Mouse (Mus musculus) Patski (cell line): ENCODE data around the gene Ptges3. TPM values are rescaled to one million over a fixed set of nuclear protein-coding genes. Genes with fewer than 3 reads are reported as not detected.
"Not testable (repeated sequence)": the region's sequence is repeated elsewhere in the genome, so short reads cannot be mapped to it uniquely, and the experiment has no call there.

ENCODE experiments used
- ATAC-seq: fragments of 100-300 bp; one replicate; pipeline ENCODE4 v1.8.0; 2021
- CTCF ChIA-PET: fragments of 350-600 bp; sonication (Branson Sonifier 250); formaldehyde crosslinking; loops from one replicate; lab custom pipeline; 2022; ENCODE audit warnings: inconsistent platforms; lab: Charles Lee
- POLR2A ChIA-PET: fragments of 350-600 bp; sonication (Branson Sonifier 250); formaldehyde crosslinking; loops from one replicate; lab custom pipeline; 2022; ENCODE audit warnings: antibody characterized with exemption, inconsistent platforms; lab: Charles Lee
- DNase-seq: peaks from one replicate; pipeline ENCODE4 v3.0.0-alpha.2; 2011; ENCODE audit warnings: low read depth, low spot score
- H3K27me3 ChIP-seq: fragments of 371-371 bp; one replicate; pipeline ENCODE4 v1.5.1; 2021
- CTCF ChIP-seq: fragments of 100-300 bp; IDR thresholded peaks from one replicate; pipeline ENCODE4 v1.5.1; 2021
- in situ Hi-C: fragments of 300-500 bp; cut with MboI; formaldehyde crosslinking; loops from 3 replicates; pipeline ENCODE4 v1.11.1; 2018; ENCODE audit warnings: low pct_unique_long_range_greater_than_20kb, mixed read lengths
- polyA plus RNA-seq: library from polyadenylated mRNA; unstranded; gene quantifications from one replicate; pipeline ENCODE4 v1.2.3, GENCODE M21; 2021

The Ptges3 gene
- polyA plus RNA-seq, 1 experiment from 2014 or later, result 141 TPM

DNA sequence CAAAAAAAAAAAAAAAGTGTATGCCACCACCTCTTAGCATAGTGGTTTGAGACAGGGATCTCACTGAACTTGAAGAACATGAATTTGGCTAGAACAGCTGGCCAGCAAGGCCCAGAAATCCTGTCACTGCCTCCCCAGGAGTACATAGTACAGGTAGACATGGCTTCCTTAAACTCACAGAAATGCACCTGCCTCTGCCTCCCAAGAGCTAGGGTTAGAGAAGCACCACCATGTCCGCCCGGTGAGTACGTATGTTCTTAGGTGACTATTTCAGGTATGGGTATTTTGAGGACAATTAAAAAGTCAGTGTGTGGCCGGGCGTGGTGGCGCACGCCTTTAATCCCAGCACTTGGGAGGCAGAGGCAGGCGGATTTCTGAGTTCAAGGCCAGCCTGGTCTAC lies 5.8 kb upstream of the Ptges3 start:
- ChIA-PET CTCF (interaction anchor here (1.9 to 3.5 kb wide), 2 partner anchors 9 to 14 kb away, joined by 7 to 16 read pairs; no protein-coding TSS in a partner anchor), POLR2A (interaction anchor here (0.6 to 2.1 kb wide), 3 partner anchors 10 to 27 kb away, joined by 4 to 10 read pairs (median 6); partner anchors contain the start of gene Naca)
- DNase-seq (no peak), ATAC-seq (no peak)
- TF ChIP-seq CTCF, result no peak
- H3K27me3 ChIP-seq, result no peaks in the 10 kb centered on the region
- in situ Hi-C loops, result no loop called here

DNA sequence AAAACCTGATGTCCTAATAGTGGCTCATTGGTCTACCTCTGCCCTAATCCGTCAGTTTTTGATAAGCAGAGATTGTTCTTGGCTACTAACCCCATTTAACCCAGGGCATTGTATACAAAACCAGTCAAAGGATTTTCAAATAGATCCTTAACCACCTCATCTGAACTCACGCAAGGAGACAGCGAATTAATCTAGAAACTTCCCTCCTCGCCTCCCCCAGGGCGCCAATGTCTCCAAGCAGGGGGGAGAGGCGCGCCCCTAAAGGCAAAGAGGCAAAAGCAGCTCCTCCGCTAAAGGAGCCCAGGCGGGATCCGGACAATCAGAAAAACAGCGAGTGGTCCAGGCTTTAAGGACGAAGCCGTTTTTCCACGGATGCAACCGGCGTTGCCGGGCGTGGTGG lies 570 bp upstream of the Ptges3 start:
- no peak for DNase-seq
- ChIA-PET CTCF (interaction anchor here (1.2 to 1.7 kb wide), 2 partner anchors 12 to 27 kb away, joined by 5 to 6 read pairs; no protein-coding TSS in a partner anchor), POLR2A (interaction anchor here (1.0 kb wide), 2 partner anchors 13 to 136 kb away, joined by 3 to 4 read pairs; partner anchors contain the start of gene Gls2)
- in situ Hi-C loops, result no loop called here
- ATAC-seq, result no peak
- TF ChIP-seq CTCF, result no peak
- no peaks in the 10 kb centered on the region for H3K27me3 ChIP-seq

DNA sequence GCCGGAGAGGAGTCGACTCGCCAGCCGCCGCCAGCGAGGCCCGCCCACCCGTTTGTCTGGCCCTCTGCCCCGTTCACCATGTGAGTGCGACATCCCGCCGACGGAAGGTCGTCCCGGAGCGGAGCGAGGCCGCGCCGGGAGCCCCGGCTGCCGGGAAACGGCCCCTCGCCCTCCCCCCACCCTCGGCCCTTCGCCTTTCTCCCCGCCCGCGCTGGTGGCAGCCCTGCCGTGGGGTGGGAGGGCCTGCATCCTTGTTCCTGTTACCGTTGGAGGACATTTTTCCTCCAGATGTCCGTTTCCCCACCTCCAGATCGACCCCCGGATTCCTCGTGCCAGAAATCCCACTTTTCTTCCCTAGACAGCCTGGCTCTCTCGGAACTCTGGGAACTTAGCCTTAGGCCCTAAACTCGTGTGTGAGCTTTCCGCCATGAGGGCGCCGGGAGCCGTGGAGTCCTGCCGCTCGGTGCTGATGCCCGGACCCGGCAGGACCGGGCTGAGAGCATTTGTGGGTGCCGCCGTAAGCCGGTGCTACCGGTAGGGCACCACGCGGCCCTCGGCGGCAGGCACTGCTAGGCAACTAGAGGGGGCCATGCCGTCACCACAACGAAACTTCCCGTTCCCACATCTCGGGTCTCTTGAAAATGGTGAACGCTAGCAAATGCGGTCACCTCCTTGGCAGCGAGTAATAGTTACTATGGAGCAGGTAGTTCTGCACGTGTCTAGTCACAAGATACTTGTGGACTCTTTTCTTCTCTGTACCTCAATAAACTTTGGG lies 640 bp downstream of the Ptges3 start:
- in situ Hi-C loops, result no loop called here
- DNase-seq (no peak), ATAC-seq (peak; percentile 50)
- TF ChIP-seq CTCF, result no peak
- CTCF ChIA-PET, result no interaction called here
- POLR2A ChIA-PET, result no interaction called here
- H3K27me3 ChIP-seq, result no peaks in the 10 kb centered on the region

DNA sequence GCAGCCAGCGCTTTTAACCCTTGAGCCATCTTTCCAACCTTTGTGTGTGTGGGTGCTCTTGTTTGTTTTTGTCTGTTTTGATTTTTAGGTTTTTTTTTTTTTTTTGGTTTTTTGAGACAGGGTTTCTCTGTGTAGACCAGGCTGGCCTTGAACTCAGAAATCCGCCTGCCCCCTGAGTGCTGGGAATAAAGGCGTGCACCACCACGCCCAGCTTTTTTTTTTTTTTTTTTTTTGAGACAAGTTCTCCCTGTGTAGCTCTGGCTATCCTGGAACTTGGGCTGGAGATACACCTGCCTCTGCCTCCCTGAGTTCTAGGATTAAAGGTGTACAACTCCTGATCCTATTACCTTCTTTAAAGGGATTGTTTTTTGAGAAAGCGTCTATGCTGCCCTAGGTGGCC lies 2.4 kb downstream of the Ptges3 start:
- no peaks in the 10 kb centered on the region for H3K27me3 ChIP-seq
- DNase-seq, result no peak
- no peak for TF ChIP-seq CTCF
- in situ Hi-C loops, result no loop called here
- CTCF ChIA-PET, result no interaction called here
- POLR2A ChIA-PET, result interaction anchor here (0.6 kb wide), 1 partner anchor 22 kb away, joined by 3 read pairs; the partner anchor contains the start of gene Atp5b
- ATAC-seq, result no peak

DNA sequence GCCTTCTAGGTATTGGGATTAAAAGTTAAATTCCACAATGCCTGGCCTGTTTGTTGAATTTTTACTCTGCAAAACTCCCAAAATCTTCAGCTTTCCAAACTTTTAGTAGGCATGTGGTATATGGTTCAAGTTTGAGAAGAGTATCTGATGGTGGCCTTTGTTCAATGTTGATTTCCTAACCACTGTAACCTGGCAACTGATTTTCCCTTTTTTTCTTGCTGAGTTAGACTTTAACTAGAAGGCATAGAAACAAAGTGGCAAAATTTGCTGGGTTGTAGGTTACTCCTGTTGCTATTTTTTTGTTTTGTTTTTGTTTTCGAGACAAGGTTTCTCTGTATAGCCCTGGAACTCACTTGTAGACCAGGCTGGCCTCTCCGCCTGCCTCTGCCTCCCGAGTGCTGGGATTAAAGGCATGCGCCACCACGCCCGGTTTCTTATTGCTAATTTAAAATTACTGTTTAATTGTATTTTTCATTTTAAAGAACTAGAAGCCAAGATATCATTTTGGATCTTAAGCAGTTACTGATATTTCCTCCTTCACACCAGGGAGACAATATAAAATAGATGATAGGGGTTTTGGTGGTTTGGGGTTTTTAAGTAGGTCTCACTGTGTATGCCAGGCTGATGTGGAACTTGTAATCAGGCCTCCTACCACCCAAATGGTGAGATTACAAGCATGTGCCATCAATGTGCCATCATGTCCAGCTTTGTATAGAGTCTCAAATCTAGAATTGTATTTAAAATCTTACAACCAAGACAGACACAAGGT lies 3.7 kb downstream of the Ptges3 start:
- in situ Hi-C loops, result no loop called here
- DNase-seq, result no peak
- no peaks in the 10 kb centered on the region for H3K27me3 ChIP-seq
- no peak for TF ChIP-seq CTCF
- ATAC-seq, result no peak
- ChIA-PET CTCF (no interaction called here), POLR2A (no interaction called here)

DNA sequence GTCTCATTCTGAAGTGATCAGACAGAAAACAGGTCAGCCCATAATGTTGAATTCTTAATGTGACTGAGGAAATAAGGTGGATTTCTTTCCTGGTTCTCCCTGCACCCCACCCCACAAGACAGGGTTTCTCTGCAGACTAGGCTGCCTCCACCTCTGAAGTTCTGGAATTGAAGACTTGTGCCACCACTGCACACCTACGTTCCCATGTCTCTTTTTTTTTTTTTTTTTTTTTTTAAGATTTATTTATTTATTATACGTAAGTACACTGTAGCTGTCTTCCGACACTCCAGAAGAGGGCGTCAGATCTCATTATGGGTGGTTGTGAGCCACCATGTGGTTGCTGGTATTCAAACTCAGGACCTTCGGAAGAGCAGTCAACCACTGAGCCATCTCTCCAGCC lies 7.3 kb downstream of the Ptges3 start:
- TF ChIP-seq CTCF, result no peak
- ATAC-seq (no peak), DNase-seq (no peak)
- POLR2A ChIA-PET, result no interaction called here
- CTCF ChIA-PET, result no interaction called here
- H3K27me3 ChIP-seq, result no peaks in the 10 kb centered on the region
- in situ Hi-C loops, result no loop called here

DNA sequence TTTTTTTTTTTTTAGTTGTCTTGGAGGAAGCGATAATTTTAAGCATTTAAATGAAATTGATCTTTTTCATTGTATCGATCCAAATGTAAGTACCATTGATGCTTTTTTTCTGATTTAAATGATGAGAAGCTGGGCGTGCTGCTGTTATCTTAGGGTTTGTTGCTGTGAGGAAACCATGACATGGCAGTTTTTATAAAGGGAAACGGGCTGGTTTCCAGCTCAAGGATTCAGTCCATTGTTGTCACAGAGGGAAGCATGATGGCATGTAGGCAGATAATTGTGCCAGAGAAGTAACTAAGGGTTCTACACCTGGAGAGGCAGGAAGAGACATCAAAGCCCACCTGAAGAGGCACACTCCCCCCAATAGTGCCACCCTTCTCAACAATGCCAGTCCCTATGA lies 10.4 kb downstream of the Ptges3 start:
- ChIA-PET CTCF (interaction anchor here (0.8 to 1.1 kb wide), 2 partner anchors 10 to 27 kb away, joined by 3 read pairs; no protein-coding TSS in a partner anchor), POLR2A (interaction anchor here (0.7 kb wide), 1 partner anchor 14 kb away, joined by 3 read pairs; no protein-coding TSS in a partner anchor)
- TF ChIP-seq CTCF, result no peak
- in situ Hi-C loops, result no loop called here
- ATAC-seq (no peak), DNase-seq (no peak)
- no peaks in the 10 kb centered on the region for H3K27me3 ChIP-seq

DNA sequence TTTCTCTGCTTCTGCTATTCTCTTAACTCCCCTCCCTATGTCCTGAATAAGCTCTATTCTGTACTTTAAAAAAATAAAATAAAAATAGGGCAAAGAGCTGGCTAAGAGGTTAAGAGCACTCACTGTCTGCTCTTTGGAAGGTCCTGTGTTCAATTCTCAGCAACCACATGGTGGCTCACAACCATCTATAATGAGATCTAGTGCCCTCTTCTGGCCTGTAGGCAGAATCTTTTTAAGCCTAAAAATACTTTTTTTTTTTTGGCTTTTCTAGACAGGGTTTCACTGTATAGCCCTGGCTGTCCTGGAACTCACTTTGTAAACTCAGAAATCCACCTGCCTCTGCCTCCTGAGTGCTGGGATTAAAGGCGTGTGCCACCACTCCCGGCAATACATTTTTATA lies 11.7 kb downstream of the Ptges3 start:
- DNase-seq, POLR2A ChIA-PET, H3K27me3 ChIP-seq, ATAC-seq, in situ Hi-C loops: not testable (repeated sequence)
- TF ChIP-seq CTCF, result peak; percentile 48
- CTCF ChIA-PET, result interaction anchor here (1.0 kb wide), 1 partner anchor 20 kb away, joined by 3 read pairs; no protein-coding TSS in a partner anchor

DNA sequence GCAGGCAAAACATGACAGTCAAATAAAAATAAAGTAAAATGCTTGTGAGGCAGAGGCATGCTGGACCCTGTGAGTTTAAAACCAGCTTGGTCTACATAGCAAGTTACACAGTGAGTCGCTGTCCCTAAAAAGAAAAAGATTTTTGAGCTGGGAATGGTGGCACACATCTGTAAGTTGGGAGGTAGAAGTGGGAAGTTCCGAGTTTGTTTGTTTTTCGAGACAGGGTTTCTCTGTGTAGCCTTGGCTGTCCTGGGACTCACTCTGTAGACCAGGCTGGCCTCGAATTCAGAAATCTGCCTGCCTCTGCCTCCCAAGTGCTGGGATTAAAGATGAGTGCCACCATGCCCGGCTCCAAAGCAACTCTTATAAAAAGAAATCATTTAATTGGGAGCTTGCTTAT lies 19.5 kb downstream of the Ptges3 start:
- H3K27me3 ChIP-seq, in situ Hi-C loops, DNase-seq, ATAC-seq: not testable (repeated sequence)
- POLR2A ChIA-PET, result interaction anchor here (0.7 kb wide), 1 partner anchor 1750 kb away, joined by 3 read pairs; no protein-coding TSS in a partner anchor
- CTCF ChIA-PET, result interaction anchor here (2.3 kb wide), 1 partner anchor 14 kb away, joined by 8 read pairs; no protein-coding TSS in a partner anchor

DNA sequence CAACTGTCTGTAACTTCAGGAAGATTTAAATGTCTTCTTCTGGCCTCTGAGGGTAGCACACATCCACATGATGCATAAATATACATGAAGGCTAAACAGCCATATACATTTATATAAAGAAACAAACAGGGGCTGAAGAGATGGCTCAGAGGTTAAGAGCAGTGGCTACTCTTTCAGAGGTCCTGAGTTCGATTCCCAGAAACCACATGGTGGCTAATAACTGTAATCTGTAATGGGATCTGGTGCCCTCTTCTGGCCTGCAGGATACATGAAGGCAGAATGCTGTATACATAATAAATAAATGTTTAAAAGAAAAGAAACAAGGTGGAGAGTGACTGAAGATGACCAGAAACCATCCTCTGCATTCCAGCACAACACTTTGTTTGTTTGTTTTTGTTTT lies 21.7 kb downstream of the Ptges3 start:
- no peak for DNase-seq
- in situ Hi-C loops, result no loop called here

More for the DNA sequence above, 21.7 kb downstream of the Ptges3 start:
- POLR2A ChIA-PET, result no interaction called here
- peak; percentile 62 for TF ChIP-seq CTCF
- CTCF ChIA-PET, result no interaction called here
- H3K27me3 ChIP-seq, result no peaks in the 10 kb centered on the region
- ATAC-seq, result no peak
